Mouse (Mus musculus) lung, embryonic 14.5 days (tissue): ENCODE data around the gene Vav2. TPM values are rescaled to one million over a fixed set of nuclear protein-coding genes. Genes with fewer than 3 reads are reported as not detected.

Source experiments
- ATAC-seq: fragments of 200-750 bp; cut with Nextera tagmentation; 2 replicates; pipeline ENCODE4 v1.8.0; 2017; ENCODE audit warnings: mild to moderate bottlenecking, moderate TSS enrichment, moderate library complexity; ENCODE audit not compliant: insufficient read depth
- DNase-seq: peaks from one replicate; pipeline ENCODE4 v3.0.0-alpha.2; 2015
- H3K27ac ChIP-seq: fragments of 300-500 bp; sonication (generic); 2 replicates; pipeline ENCODE4 v1.5.1; 2014; ENCODE audit warnings: low read depth, mild to moderate bottlenecking, moderate library complexity
- H3K27me3 ChIP-seq: fragments of 300-500 bp; sonication (generic); 2 replicates; pipeline ENCODE4 v1.6.1; 2014; ENCODE audit warnings: low read length, control low read depth; ENCODE audit not compliant: insufficient read depth
- H3K36me3 ChIP-seq: fragments of 300-500 bp; sonication (generic); 2 replicates; pipeline ENCODE4 v1.6.1; 2014; ENCODE audit warnings: control low read depth; ENCODE audit not compliant: insufficient read depth
- H3K4me1 ChIP-seq: fragments of 300-500 bp; sonication (generic); 2 replicates; pipeline ENCODE4 v1.6.1; 2014; ENCODE audit warnings: antibody characterized with exemption, control low read depth; ENCODE audit not compliant: insufficient read depth
- H3K4me2 ChIP-seq: fragments of 300-500 bp; sonication (generic); 2 replicates; pipeline ENCODE4 v1.6.1; 2014; ENCODE audit warnings: mild to moderate bottlenecking
- H3K4me3 ChIP-seq: fragments of 300-500 bp; sonication (generic); 2 replicates; pipeline ENCODE4 v1.5.1; 2014; ENCODE audit warnings: low read depth, low read length
- H3K9ac ChIP-seq: fragments of 300-500 bp; sonication (generic); 2 replicates; pipeline ENCODE4 v1.6.1; 2014
- H3K9me3 ChIP-seq: fragments of 300-500 bp; sonication (generic); 2 replicates; pipeline ENCODE4 v1.6.1; 2016; ENCODE audit warnings: low read depth, low read length, control low read depth
- CTCF ChIP-seq: IDR thresholded peaks from 2 replicates; pipeline ENCODE4 v1.5.1; 2016; ENCODE audit warnings: antibody characterized with exemption, low read depth
- WGBS: fragments of 180-500 bp; shearing (Covaris S2); extraction: QIAGEN DNeasy Blood & Tissue Kit; methylation state at CpG from one replicate; pipeline ENCODE4 v1.1.7; 2014; 5-methylcytosine and 5-hydroxymethylcytosine counted together
- polyA plus RNA-seq: library from polyadenylated mRNA; unstranded; fragments of >200 nt; fragmentation: Nextera tagmentation; extraction: Ambion mirVana; gene quantifications from 2 replicates; pipeline ENCODE4 v1.2.1, GENCODE M21; 2014

The Vav2 gene
- polyA plus RNA-seq, 1 experiment from 2014 or later = 8.6 TPM

DNA sequence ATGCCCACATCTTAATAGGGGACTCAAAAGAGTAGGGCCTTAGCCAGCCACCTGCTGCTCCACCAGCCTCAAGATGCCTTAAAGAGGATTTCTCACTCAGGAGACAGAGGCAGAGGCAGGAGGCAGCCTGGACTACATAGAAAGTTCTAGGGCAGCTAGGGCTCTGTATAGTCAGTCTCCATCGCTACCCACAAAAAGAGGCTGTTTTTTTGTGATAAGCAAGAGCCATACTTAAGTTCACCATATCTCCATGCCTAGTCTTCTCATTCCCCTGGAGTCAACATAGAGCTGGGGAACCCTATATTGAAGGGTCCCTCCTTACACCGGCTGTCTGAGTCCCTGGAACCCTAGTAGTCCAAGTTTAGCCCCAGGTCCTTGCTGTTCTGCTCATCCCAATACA lies 43.7 kb upstream of the Vav2 start:
- DNase-seq (no peak), ATAC-seq (no peak)
- no peak for TF ChIP-seq CTCF
- no peak overlapping the region for H3K9ac ChIP-seq
- WGBS = 82% methylated on average over 2 of the region's 2 CpGs
- H3K4me2 ChIP-seq = no peak overlapping the region
- H3K4me3 ChIP-seq = no peak overlapping the region
- H3K36me3 ChIP-seq = peaks cover 67% of the 10 kb centered on the region
- peaks cover 15% of the 10 kb centered on the region for H3K4me1 ChIP-seq
- H3K27ac ChIP-seq = no peak overlapping the region
- no peaks in the 10 kb centered on the region for H3K9me3 ChIP-seq
- H3K27me3 ChIP-seq = no peaks in the 10 kb centered on the region

DNA sequence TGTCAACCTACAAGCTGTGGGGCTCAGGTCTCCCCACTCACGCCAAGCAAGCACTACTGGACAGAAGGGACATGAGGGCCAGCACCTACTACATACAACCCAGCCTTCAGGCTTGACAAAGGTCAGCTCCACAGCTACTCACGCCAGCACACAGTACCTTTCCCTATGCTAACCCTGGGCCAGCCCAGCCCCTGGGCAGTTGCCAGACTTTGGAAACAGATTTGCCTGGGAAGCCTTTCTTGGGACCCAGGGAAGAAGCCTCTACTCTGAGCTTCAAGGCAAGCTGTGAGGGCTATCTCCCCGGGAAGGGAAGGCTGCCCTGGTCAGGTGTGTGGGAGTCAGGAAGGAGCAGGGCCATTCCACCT lies 43.1 kb upstream of the Vav2 start:
- TF ChIP-seq CTCF = no peak
- ATAC-seq (no peak), DNase-seq (no peak)
- Histone ChIP-seq H3K9ac (no peak overlapping the region), H3K4me3 (no peak overlapping the region), H3K9me3 (no peaks in the 10 kb centered on the region), H3K4me2 (no peak overlapping the region), H3K4me1 (peaks cover 15% of the 10 kb centered on the region), H3K27ac (no peak overlapping the region), H3K36me3 (peaks cover 73% of the 10 kb centered on the region), H3K27me3 (no peaks in the 10 kb centered on the region)
- WGBS = 60% methylated on average over 3 of the region's 3 CpGs

DNA sequence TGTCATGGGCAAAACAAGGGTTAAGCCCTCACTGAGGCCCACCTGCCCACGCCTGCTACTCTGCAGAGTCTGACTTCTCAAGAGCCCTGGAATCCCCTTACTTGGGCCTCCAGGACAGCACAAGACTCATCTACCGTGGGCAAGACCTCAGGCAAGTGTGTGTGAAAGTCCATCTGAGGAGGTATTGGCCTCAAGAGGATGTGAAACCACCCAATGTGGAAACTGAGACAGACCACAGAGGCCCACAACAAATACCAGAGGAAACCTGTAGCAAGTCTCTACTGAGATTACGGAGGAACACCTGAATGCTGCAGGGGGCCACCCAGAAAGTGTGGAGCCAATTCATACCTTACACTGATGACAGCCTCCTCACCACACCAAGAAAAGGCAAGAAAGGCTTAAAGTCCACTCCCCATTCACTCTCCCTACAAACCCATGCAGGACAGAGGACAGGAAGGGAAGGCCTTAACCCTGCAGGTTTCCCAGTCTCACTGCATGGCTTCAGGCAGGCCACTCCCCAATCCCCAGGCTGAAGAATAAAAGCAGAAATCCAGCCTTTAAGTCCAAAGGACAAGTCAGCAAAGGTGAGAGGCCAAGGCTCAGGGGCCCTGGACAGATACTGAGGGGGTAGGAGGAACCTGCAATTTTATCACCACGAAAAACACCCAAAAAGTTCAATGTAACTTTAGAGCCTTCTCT lies 42.6 kb upstream of the Vav2 start:
- Histone ChIP-seq H3K4me2 (no peak overlapping the region), H3K27ac (no peak overlapping the region), H3K4me3 (no peak overlapping the region), H3K27me3 (no peaks in the 10 kb centered on the region), H3K9me3 (no peaks in the 10 kb centered on the region), H3K36me3 (peaks cover 77% of the 10 kb centered on the region), H3K4me1 (peaks cover 15% of the 10 kb centered on the region), H3K9ac (peak overlapping the region; percentile 16; the same call in 1 of the 2 replicates)
- DNase-seq = no peak
- 68% methylated on average over 4 of the region's 4 CpGs for WGBS
- TF ChIP-seq CTCF = no peak
- ATAC-seq = no peak

DNA sequence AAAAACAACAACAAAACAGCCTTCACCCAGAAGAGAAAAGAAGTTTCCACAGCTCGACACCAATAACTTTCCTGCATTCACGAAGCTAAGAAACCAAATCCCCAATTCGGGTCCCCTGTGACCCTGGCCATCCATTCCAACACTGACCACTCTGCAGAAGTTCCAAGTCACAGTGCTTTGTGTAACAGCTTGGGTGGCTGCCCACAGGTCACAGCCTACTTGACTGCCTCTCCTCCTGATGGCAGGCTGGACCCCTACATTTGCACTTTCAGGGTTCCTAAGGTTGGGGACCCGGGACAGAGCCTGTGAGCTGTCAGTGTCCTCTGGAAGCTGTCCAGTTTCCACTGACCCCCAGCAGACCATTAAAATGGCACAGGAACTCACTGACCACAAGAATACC lies 36.1 kb upstream of the Vav2 start:
- no peaks in the 10 kb centered on the region for H3K4me1 ChIP-seq

DNA sequence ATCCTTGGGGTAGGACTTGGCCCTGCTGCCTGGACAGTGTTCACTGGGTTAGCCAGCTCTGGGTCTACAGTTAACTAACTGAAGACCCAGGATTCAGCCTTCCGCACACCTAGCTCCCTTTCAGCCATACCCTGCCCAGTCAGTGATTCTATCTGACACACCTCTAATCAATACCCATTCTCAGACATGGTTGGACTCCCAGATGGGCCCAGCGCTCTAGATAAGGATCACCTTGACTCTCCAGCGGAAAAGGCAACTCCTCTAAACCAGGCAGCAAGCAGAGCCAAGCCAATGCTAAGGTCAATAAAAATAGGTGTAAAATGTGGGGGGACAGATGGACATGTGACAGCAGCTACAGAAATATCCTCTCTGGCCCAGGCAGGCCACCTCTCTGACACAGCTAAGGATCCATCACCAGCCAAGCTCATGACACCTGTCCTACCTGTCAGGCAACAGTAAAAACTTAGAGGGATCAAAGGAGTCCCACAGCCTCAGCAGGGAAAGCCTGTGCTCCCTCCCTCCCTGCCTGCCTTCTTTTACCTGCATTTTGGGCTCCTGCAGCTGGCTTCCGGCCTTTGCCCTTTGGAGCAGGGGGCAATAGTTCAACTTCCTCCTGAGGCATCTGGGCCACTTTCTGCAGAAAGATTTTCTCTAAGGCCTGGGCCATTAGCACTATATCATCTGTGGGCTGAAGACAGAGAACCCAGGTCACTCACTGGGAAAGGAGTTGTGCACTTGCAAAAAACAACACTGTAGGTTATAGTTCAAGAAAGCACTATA lies 35.2 kb upstream of the Vav2 start:
- Histone ChIP-seq H3K4me1 (no peaks in the 10 kb centered on the region), H3K4me2 (no peak overlapping the region), H3K36me3 (peaks cover 99% of the 10 kb centered on the region), H3K9ac (no peak overlapping the region), H3K27me3 (no peaks in the 10 kb centered on the region), H3K27ac (no peak overlapping the region), H3K9me3 (no peaks in the 10 kb centered on the region), H3K4me3 (no peak overlapping the region)
- ATAC-seq (no peak), DNase-seq (no peak)
- no peak for TF ChIP-seq CTCF
- 88% methylated on average over 4 of the region's 4 CpGs for WGBS

More for the DNA sequence above, 36.1 kb upstream of the Vav2 start:
- DNase-seq = no peak
- Histone ChIP-seq H3K4me3 (no peak overlapping the region), H3K27ac (no peak overlapping the region), H3K9ac (no peak overlapping the region), H3K27me3 (no peaks in the 10 kb centered on the region), H3K4me2 (no peak overlapping the region), H3K36me3 (peaks cover 99% of the 10 kb centered on the region), H3K9me3 (no peaks in the 10 kb centered on the region)
- TF ChIP-seq CTCF = no peak
- ATAC-seq = no peak
- 82% methylated on average over 4 of the region's 4 CpGs for WGBS

DNA sequence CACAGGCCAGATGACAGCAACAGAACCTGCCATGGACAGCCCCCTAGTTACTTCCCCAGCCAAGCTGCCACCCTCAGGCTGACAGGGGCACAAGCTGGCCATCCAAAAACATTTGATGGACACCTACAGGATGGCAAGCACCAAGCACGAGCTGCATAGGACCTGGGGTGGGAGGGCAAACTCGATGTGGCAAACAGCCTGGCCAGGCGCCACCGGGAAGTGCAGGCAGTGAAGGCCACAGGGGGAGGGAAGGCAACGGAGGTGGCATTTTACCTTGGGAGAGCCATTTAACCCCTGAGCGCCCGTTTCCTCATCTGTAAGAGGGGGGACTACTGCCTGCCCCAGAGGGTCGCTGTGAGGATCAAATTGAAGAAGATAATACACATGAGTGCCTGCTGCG lies 33.8 kb upstream of the Vav2 start:
- Histone ChIP-seq H3K27me3 (no peaks in the 10 kb centered on the region), H3K36me3 (peaks cover 99% of the 10 kb centered on the region), H3K4me2 (no peak overlapping the region), H3K9ac (no peak overlapping the region), H3K4me3 (no peak overlapping the region), H3K4me1 (no peaks in the 10 kb centered on the region), H3K9me3 (no peaks in the 10 kb centered on the region), H3K27ac (no peak overlapping the region)
- no peak for TF ChIP-seq CTCF
- DNase-seq = no peak
- 57% methylated on average over 9 of the region's 9 CpGs for WGBS
- no peak for ATAC-seq

DNA sequence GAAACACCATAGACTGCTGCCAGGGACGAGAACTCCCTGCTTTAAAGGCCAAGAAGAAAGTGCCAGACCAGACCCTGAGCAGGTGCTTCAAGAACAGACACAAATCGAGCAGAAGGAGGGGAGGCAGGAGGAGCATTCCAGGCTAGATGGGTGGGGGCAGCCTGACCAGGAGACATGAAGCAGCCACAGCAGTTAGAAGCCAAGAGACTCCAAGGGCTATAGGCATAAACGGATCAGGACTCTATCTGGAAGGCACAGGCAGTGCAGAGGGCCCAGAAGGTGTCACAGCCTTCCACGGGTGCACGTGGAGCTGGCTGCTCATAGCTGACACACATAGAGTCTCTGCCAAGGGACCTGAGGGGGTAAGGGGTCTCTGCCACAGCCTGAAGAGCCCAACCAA lies 33.3 kb upstream of the Vav2 start:
- H3K36me3 ChIP-seq = peaks cover 99% of the 10 kb centered on the region
- H3K27me3 ChIP-seq = no peaks in the 10 kb centered on the region
- DNase-seq (no peak), ATAC-seq (no peak)
- H3K4me3 ChIP-seq = no peak overlapping the region
- WGBS = 81% methylated on average over 5 of the region's 5 CpGs
- H3K4me2 ChIP-seq = no peak overlapping the region
- H3K27ac ChIP-seq = no peak overlapping the region
- TF ChIP-seq CTCF = no peak
- no peaks in the 10 kb centered on the region for H3K9me3 ChIP-seq
- H3K4me1 ChIP-seq = no peaks in the 10 kb centered on the region
- H3K9ac ChIP-seq = no peak overlapping the region
